ENCODE assay signal across 17 mouse cellular contexts in the genomic region with DNA sequence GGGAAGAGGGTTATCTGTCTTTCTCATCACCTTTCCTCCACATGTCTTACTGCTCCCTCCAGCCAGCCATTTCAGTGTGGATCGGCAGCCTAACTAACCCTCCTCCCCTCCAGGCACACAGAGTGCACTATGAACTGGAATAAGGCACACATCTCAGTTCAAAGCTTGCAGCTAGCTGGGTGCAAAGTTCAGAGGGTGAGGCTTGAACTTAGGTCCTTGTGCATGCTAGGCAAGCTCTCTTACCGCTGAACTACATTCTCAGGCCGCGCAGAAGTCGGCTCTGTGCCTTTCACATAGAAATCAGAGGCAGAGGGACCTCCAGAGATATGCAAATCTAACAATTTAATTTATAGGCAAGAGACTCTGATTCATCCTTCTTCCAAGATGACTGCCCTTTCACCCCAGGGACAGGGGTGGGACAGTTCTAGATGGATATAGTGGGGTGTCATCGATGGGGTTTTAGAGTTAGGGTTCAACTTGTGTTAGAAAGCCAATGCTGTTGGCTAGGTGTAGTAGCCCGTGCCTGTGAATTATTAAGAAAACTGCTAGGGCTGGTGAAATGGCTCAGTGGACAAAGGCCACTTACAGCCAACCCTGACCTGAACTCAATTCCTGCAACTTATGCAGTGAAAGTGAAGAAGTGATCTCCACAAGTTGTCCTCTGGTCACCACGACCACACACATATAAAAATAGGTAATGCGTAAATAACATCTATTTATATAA. TPM values are rescaled to one million over a fixed set of nuclear protein-coding genes. Genes with fewer than 3 reads are reported as not detected.
DNase-seq lines count a peak whose midpoint lies in the region; ATAC-seq and TF ChIP-seq lines count a peak whose summit lies in the region.
"Had no signal": no experiment of that assay in that cellular context is flagged by ENCODE, and none has a peak within 500 bp of the region (broad histone marks: within the 10 kb centered on the region; RNA-seq: fewer than 3 reads in every experiment).

No protein-coding gene starts in this region.

- no peaks in the 10 kb centered on the region for H3K79me2 ChIP-seq in MEL (ENCODE audit: control insufficient read depth, insufficient read depth, low read length, poor library complexity)

- DNase-seq in MEL (ENCODE audit: low read depth, low spot score) = peak; percentile 44
- DNase-seq in intestine, embryonic 14.5 days (ENCODE audit: low spot score) = no peak
- DNase-seq in kidney, postnatal 0 days (ENCODE audit: low spot score) = no peak
- DNase-seq in adrenal gland, postnatal 25 days = no peak
- no peak for DNase-seq in lung, postnatal 0 days (ENCODE audit: low spot score)
- no peak for DNase-seq in retina, postnatal 1 day
- no peak for DNase-seq in gastrocnemius, adult 8-10 months (ENCODE audit: low spot score in 2 of 2)
- DNase-seq: cerebellum, adult 11-12 months; gastrocnemius, postnatal 25 days; layer of hippocampus, postnatal 36 days had no signal

- H3K9me3 ChIP-seq in MEL (replicated peaks; ENCODE audit: insufficient read depth, low read length) = no peaks in the 10 kb centered on the region
- H3K9me3 ChIP-seq in intestine, embryonic 14.5 days (ENCODE audit: control insufficient read depth, low read length) = no peaks in the 10 kb centered on the region
- no peaks in the 10 kb centered on the region for H3K9me3 ChIP-seq in kidney, postnatal 0 days (replicated peaks; ENCODE audit: low read length)
- H3K9me3 ChIP-seq in liver, embryonic 12.5 days (replicated peaks) = no peaks in the 10 kb centered on the region
- H3K9me3 ChIP-seq in lung, postnatal 0 days (ENCODE audit: low read length) = no peaks in the 10 kb centered on the region
- H3K9me3 ChIP-seq: embryonic facial prominence, embryonic 15.5 days; G1E; heart, embryonic 13.5 days had no signal

- no peak for TF ChIP-seq POLR2A in MEL (IDR thresholded peaks at IDR 0.05; ENCODE audit: control insufficient read depth in 1 of 2, insufficient read depth in 1 of 2, low read depth in 1 of 2, low read length in 2 of 2, poor library complexity in 1 of 2)

- TF ChIP-seq EP300 in MEL (IDR thresholded peaks at IDR 0.05; ENCODE audit: low read depth in 1 of 2, low read length in 2 of 2) = no peak
- no peak for TF ChIP-seq EP300 in lung, postnatal 0 days (IDR thresholded peaks at IDR 0.05)

- TF ChIP-seq RAD21 in MEL (IDR thresholded peaks at IDR 0.05; ENCODE audit: low read depth, low read length) = no peak

- peaks cover 0 to 20% of the 10 kb centered on the region in 2 experiments; a peak in 2 of 4 replicates for H3K36me3 ChIP-seq in MEL (ENCODE audit: control insufficient read depth in 1 of 2, insufficient read depth in 2 of 2, low read length in 2 of 2)
- H3K36me3 ChIP-seq in intestine, embryonic 14.5 days (ENCODE audit: control insufficient read depth, insufficient read depth, low read length) = no peaks in the 10 kb centered on the region
- H3K36me3 ChIP-seq in kidney, postnatal 0 days (ENCODE audit: insufficient read depth, low read length) = no peaks in the 10 kb centered on the region
- H3K36me3 ChIP-seq in liver, embryonic 12.5 days = no peaks in the 10 kb centered on the region
- H3K36me3 ChIP-seq in lung, postnatal 0 days (ENCODE audit: insufficient read depth, low read length) = no peaks in the 10 kb centered on the region
- H3K36me3 ChIP-seq: embryonic facial prominence, embryonic 15.5 days; G1E; heart, embryonic 13.5 days had no signal

- H3K9ac ChIP-seq in MEL (ENCODE audit: control insufficient read depth, low read depth, low read length, poor library complexity, severe bottlenecking) = peak overlapping the region; percentile 24; the same call in 1 of the 2 replicates
- H3K9ac ChIP-seq in intestine, embryonic 14.5 days (ENCODE audit: low read length) = no peak overlapping the region
- 0 out of 2 replicates have a peak overlapping the region, but pooled peaks have one; percentile 19 for H3K9ac ChIP-seq in kidney, postnatal 0 days (ENCODE audit: low read depth, low read length)
- peak overlapping the region; percentile 50; the same call in 1 of the 2 replicates for H3K9ac ChIP-seq in liver, embryonic 12.5 days
- H3K9ac ChIP-seq in lung, postnatal 0 days (replicated peaks; ENCODE audit: low read depth) = no peak overlapping the region
- H3K9ac ChIP-seq: embryonic facial prominence, embryonic 15.5 days; heart, embryonic 13.5 days had no signal

- H3K27me3 ChIP-seq in MEL (ENCODE audit: control insufficient read depth in 1 of 2, insufficient read depth in 2 of 2, low read length in 2 of 2) = no peaks in the 10 kb centered on the region
- H3K27me3 ChIP-seq in intestine, embryonic 14.5 days (replicated peaks; ENCODE audit: control insufficient read depth, insufficient read depth, low read length) = no peaks in the 10 kb centered on the region
- no peaks in the 10 kb centered on the region for H3K27me3 ChIP-seq in kidney, postnatal 0 days (ENCODE audit: insufficient read depth, low read length)
- no peaks in the 10 kb centered on the region for H3K27me3 ChIP-seq in liver, embryonic 12.5 days (replicated peaks)
- H3K27me3 ChIP-seq in lung, postnatal 0 days (replicated peaks; ENCODE audit: insufficient read depth, low read length) = no peaks in the 10 kb centered on the region
- H3K27me3 ChIP-seq: embryonic facial prominence, embryonic 15.5 days; heart, embryonic 13.5 days had no signal

- peak overlapping the region; percentile 61 for H3K27ac ChIP-seq in MEL (ENCODE audit: control insufficient read depth, low read depth, low read length)
- 0 out of 2 replicates have a peak overlapping the region, but pooled peaks have one; percentile 8 for H3K27ac ChIP-seq in intestine, embryonic 14.5 days (ENCODE audit: low read depth)
- H3K27ac ChIP-seq in kidney, postnatal 0 days = no peak overlapping the region
- H3K27ac ChIP-seq in liver, embryonic 12.5 days = peak overlapping the region; percentile 94
- H3K27ac ChIP-seq in lung, postnatal 0 days (ENCODE audit: low read length) = no peak overlapping the region
- H3K27ac ChIP-seq: embryonic facial prominence, embryonic 15.5 days; heart, embryonic 13.5 days had no signal

- H3K4me2 ChIP-seq in intestine, embryonic 14.5 days (ENCODE audit: low read length) = no peak overlapping the region
- no peak overlapping the region for H3K4me2 ChIP-seq in kidney, postnatal 0 days (ENCODE audit: low read length)
- H3K4me2 ChIP-seq in liver, embryonic 12.5 days = peak overlapping the region; percentile 50
- H3K4me2 ChIP-seq in lung, postnatal 0 days (replicated peaks; ENCODE audit: low read depth, low read length) = no peak overlapping the region
- H3K4me2 ChIP-seq: embryonic facial prominence, embryonic 15.5 days; heart, embryonic 13.5 days; midbrain, embryonic 11.5 days had no signal

- H3K4me3 ChIP-seq in MEL (ENCODE audit: control insufficient read depth in 1 of 2, insufficient read depth in 1 of 2, low read depth in 2 of 2, low read length in 2 of 2) = 0 out of 4 replicates have a peak overlapping the region, but pooled peaks of 1 of the 2 experiments have one; percentile 6
- no peak overlapping the region for H3K4me3 ChIP-seq in intestine, embryonic 14.5 days (ENCODE audit: low read depth, low read length)
- no peak overlapping the region for H3K4me3 ChIP-seq in kidney, postnatal 0 days (replicated peaks; ENCODE audit: low read depth, low read length)
- H3K4me3 ChIP-seq in liver, embryonic 12.5 days = no peak overlapping the region
- no peak overlapping the region for H3K4me3 ChIP-seq in lung, postnatal 0 days (ENCODE audit: low read depth, low read length)
- H3K4me3 ChIP-seq: embryonic facial prominence, embryonic 15.5 days; heart, embryonic 13.5 days had no signal

- WGBS in intestine, embryonic 14.5 days = 80% methylated on average over 9 of the region's 9 CpGs
- WGBS in kidney, postnatal 0 days = 75% methylated on average over 9 of the region's 9 CpGs
- 76% methylated on average over 9 of the region's 9 CpGs for WGBS in liver, embryonic 12.5 days (ENCODE audit: insufficient replicate concordance)
- WGBS in lung, postnatal 0 days = 84% methylated on average over 9 of the region's 9 CpGs

- TF ChIP-seq CTCF in MEL (IDR thresholded peaks at IDR 0.05 in 2 of 3, conservative IDR thresholded peaks at IDR 0.05 in 1 of 3; ENCODE audit: control insufficient read depth in 1 of 3, insufficient read depth in 1 of 3, low read depth in 2 of 3, low read length in 3 of 3, poor library complexity in 1 of 3, severe bottlenecking in 1 of 3) = no peak
- no peak for TF ChIP-seq CTCF in kidney, postnatal 0 days (IDR thresholded peaks at IDR 0.05; ENCODE audit: low read depth)
- no peak for TF ChIP-seq CTCF in lung, postnatal 0 days (IDR thresholded peaks at IDR 0.05)

- ATAC-seq in intestine, embryonic 14.5 days (replicated peaks; ENCODE audit: low FRiP score, low TSS enrichment, low read depth) = no peak
- ATAC-seq in kidney, postnatal 0 days (replicated peaks; ENCODE audit: low FRiP score, low read depth) = peak; percentile 91
- ATAC-seq in liver, embryonic 12.5 days = peak; percentile 44
- ATAC-seq in lung, postnatal 0 days = no peak
- ATAC-seq: forebrain, embryonic 16.5 days; inflammation-experienced regulatory T-cells, adult 6 months had no signal

- peaks cover 10 to 20% of the 10 kb centered on the region in 2 experiments for H3K4me1 ChIP-seq in MEL (ENCODE audit: control insufficient read depth in 1 of 2, insufficient read depth in 2 of 2, low read length in 2 of 2)
- H3K4me1 ChIP-seq in intestine, embryonic 14.5 days (replicated peaks; ENCODE audit: control insufficient read depth, insufficient read depth, low read length) = no peaks in the 10 kb centered on the region
- H3K4me1 ChIP-seq in kidney, postnatal 0 days (replicated peaks; ENCODE audit: insufficient read depth, low read length) = no peaks in the 10 kb centered on the region
- peaks cover 64% of the 10 kb centered on the region for H3K4me1 ChIP-seq in liver, embryonic 12.5 days
- no peaks in the 10 kb centered on the region for H3K4me1 ChIP-seq in lung, postnatal 0 days (ENCODE audit: insufficient read depth, low read depth, low read length)
- H3K4me1 ChIP-seq: embryonic facial prominence, embryonic 15.5 days; heart, embryonic 13.5 days had no signal

RNA-seq across cellular contexts. Expression of a gene that starts 16.9 kb away (rescaled TPM):
- total RNA-seq in MEL (2012; rRNA removed) = 9.1 and 12.8 TPM in 2 replicates
- 10 to 100 TPM in 1 of 2 experiments, not detected in 1; 15.7 TPM for polyA plus RNA-seq in MEL (2012; ENCODE audit: insufficient read depth in 1 of 2, insufficient read length in 2 of 2, low read depth in 1 of 2, low replicate concordance in 2 of 2, missing spikeins in 1 of 2)
- 50.5 and 54.8 TPM in 2 replicates for polyA plus RNA-seq in intestine, embryonic 14.5 days (2014; fragmentation: Nextera tagmentation; extraction: Ambion mirVana)
- 53.7 and 54.8 TPM in 2 replicates for polyA plus RNA-seq in kidney, postnatal 0 days (2015; fragmentation: Nextera tagmentation; extraction: Ambion mirVana)
- 28.3 and 28.5 TPM in 2 replicates for polyA plus RNA-seq in liver, embryonic 12.5 days (2016; fragmentation: Nextera tagmentation; extraction: Ambion mirVana)
- 47.9 and 59.1 TPM in 2 replicates for total RNA-seq in adrenal gland, postnatal 25 days (2021)
- 41.9 and 44.1 TPM in 2 replicates for polyA plus RNA-seq in lung, postnatal 0 days (2015; fragmentation: Nextera tagmentation; extraction: Ambion mirVana)
- total RNA-seq in gastrocnemius, adult 8-10 months (2022) = 10 to 100 TPM; 36.8 to 54.6 (median 42.7) TPM

RNA-seq across cellular contexts. Expression of a gene that starts 17.2 kb away (rescaled TPM):
- 24.3 and 25.9 TPM in 2 replicates for total RNA-seq in MEL (2012; rRNA removed)
- polyA plus RNA-seq in MEL (2012; ENCODE audit: insufficient read depth in 1 of 2, insufficient read length in 2 of 2, low read depth in 1 of 2, low replicate concordance in 2 of 2, missing spikeins in 1 of 2) = 10 to 100 TPM in 1 of 2 experiments, not detected in 1; 49.2 TPM
- 44.2 and 44.9 TPM in 2 replicates for polyA plus RNA-seq in intestine, embryonic 14.5 days (2014; fragmentation: Nextera tagmentation; extraction: Ambion mirVana)
- polyA plus RNA-seq in kidney, postnatal 0 days (2015; fragmentation: Nextera tagmentation; extraction: Ambion mirVana) = 49.8 and 55.4 TPM in 2 replicates
- polyA plus RNA-seq in liver, embryonic 12.5 days (2016; fragmentation: Nextera tagmentation; extraction: Ambion mirVana) = 61.4 and 64.5 TPM in 2 replicates
- 56.6 and 63.0 TPM in 2 replicates for total RNA-seq in adrenal gland, postnatal 25 days (2021)
- polyA plus RNA-seq in lung, postnatal 0 days (2015; fragmentation: Nextera tagmentation; extraction: Ambion mirVana) = 41.3 and 48.1 TPM in 2 replicates
- 10 to 100 TPM; 27.4 to 30.4 (median 28.7) TPM for total RNA-seq in gastrocnemius, adult 8-10 months (2022)

RNA-seq across cellular contexts. Expression of a gene that starts 56.9 kb away (rescaled TPM):
- 22.5 and 22.7 TPM in 2 replicates for total RNA-seq in MEL (2012; rRNA removed)
- 100 to 1,000 TPM; 127 to 170 TPM for polyA plus RNA-seq in MEL (2012; ENCODE audit: insufficient read depth in 1 of 2, insufficient read length in 2 of 2, low read depth in 1 of 2, low replicate concordance in 2 of 2, missing spikeins in 1 of 2)
- polyA plus RNA-seq in intestine, embryonic 14.5 days (2014; fragmentation: Nextera tagmentation; extraction: Ambion mirVana) = 55.1 TPM in 2 replicates
- 37.6 and 44.4 TPM in 2 replicates for polyA plus RNA-seq in kidney, postnatal 0 days (2015; fragmentation: Nextera tagmentation; extraction: Ambion mirVana)
- polyA plus RNA-seq in liver, embryonic 12.5 days (2016; fragmentation: Nextera tagmentation; extraction: Ambion mirVana) = 48.7 and 50.2 TPM in 2 replicates
- total RNA-seq in adrenal gland, postnatal 25 days (2021) = 46.3 and 51.4 TPM in 2 replicates
- 18.2 and 21.4 TPM in 2 replicates for polyA plus RNA-seq in lung, postnatal 0 days (2015; fragmentation: Nextera tagmentation; extraction: Ambion mirVana)
- 10 to 100 TPM; 72.8 to 87.2 (median 82.4) TPM for total RNA-seq in gastrocnemius, adult 8-10 months (2022)

Comparison
In these comparisons a context has a peak if more than half of its experiments do, and no peak if none do; other contexts are left out.
1. H3K27ac ChIP-seq: peak in MEL (single experiment), intestine, embryonic 14.5 days (single experiment) and liver, embryonic 12.5 days (single experiment); none in kidney, postnatal 0 days (single experiment) and lung, postnatal 0 days (single experiment).
2. H3K9ac ChIP-seq: peak in MEL (single experiment), kidney, postnatal 0 days (single experiment) and liver, embryonic 12.5 days (single experiment); none in intestine, embryonic 14.5 days (single experiment) and lung, postnatal 0 days (single experiment).
3. ATAC-seq: peak in kidney, postnatal 0 days (single experiment) and liver, embryonic 12.5 days (single experiment); none in intestine, embryonic 14.5 days (single experiment) and lung, postnatal 0 days (single experiment).